Mouse (Mus musculus): ENCODE results near the gene Bap1. TPM values are rescaled to one million over a fixed set of nuclear protein-coding genes. Genes with fewer than 3 reads are reported as not detected.

Gene Bap1
- 43.2 and 59.0 TPM in 2 replicates for polyA plus RNA-seq (2015; fragmentation: Nextera tagmentation; extraction: Ambion mirVana)

GRCm38 (mm10) chr14:31251084-31251604, at the start of gene Bap1, which contains the start of gene Phf7:
Gene Bap1 (plus strand): TSS chr14:31251450.
Gene Phf7 (minus strand): TSS chr14:31251317.
- H3K36me3 ChIP-seq: peaks cover 33% of the 10 kb centered on the region
- peak within 1 kb of the TSS; percentile 93 for H3K27ac ChIP-seq
- no peaks in the 10 kb centered on the region for H3K9me3 ChIP-seq (replicated peaks)
- H3K9ac ChIP-seq: peak within 1 kb of the TSS; percentile 86
- H3K27me3 ChIP-seq: no peaks in the 10 kb centered on the region
- WGBS: under 1% methylated on average over 75 of the region's 75 CpGs
- ATAC-seq (replicated peaks; ENCODE audit: insufficient number of reproducible peaks, insufficient read depth, low FRiP score, low read depth): peak; percentile 93
- H3K4me2 ChIP-seq: peak within 1 kb of the TSS; percentile 78
- peak within 1 kb of the TSS; percentile 72 for H3K4me3 ChIP-seq
- H3K4me1 ChIP-seq (replicated peaks): peaks cover 25% of the 10 kb centered on the region

DNA sequence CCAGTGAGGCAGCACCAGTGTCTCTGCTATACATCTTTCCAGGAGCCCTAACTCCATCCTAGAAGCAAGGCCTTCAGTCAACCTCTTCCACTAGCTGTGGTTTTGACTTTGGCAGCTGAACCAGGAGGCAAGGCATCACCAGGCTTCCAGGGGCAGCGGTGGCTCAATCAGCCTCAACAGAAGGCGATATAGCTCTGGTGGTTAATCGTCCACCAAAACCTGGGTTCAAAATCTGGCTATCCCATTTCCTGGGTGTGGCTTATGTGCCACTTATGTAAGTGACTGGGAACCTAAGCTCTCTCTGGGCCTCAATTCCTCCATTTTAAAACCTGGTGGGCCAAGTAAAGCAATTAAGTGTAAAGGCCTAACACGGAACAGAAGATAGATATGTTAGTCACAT, 46.4 kb upstream of the Bap1 start:
- Histone ChIP-seq H3K27me3 (no peaks in the 10 kb centered on the region), H3K9me3 (replicated peaks) (no peaks in the 10 kb centered on the region), H3K27ac (peak overlapping the region; percentile 92), H3K4me2 (peak overlapping the region; percentile 84), H3K4me3 (peak overlapping the region; percentile 86), H3K4me1 (replicated peaks) (peaks cover 38% of the 10 kb centered on the region), H3K36me3 (peaks cover 47% of the 10 kb centered on the region), H3K9ac (peak overlapping the region; percentile 96)
- WGBS: 54% methylated on average over 4 of the region's 4 CpGs
- no peak for ATAC-seq (replicated peaks; ENCODE audit: insufficient number of reproducible peaks, insufficient read depth, low FRiP score, low read depth)

DNA sequence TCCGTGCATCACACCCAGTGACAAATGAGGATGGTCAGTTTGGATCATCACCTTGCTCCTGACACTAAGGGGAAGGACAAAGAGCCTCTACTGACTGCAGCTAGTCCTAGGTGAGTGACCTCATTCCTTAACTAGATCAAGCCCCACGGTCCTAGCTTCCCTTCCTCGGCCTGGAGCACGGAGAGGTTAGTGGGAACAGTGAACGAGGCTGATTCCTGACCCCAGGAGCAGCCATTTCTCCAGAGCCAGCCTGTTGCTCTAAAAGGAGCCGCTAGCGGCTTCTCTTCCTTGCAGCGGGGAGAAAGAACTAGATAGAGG, 46.0 kb upstream of the Bap1 start:
- Histone ChIP-seq H3K9me3 (replicated peaks) (no peaks in the 10 kb centered on the region), H3K27me3 (no peaks in the 10 kb centered on the region), H3K36me3 (peaks cover 47% of the 10 kb centered on the region), H3K27ac (peak overlapping the region; percentile 92), H3K4me2 (peak overlapping the region; percentile 84), H3K4me1 (replicated peaks) (peaks cover 35% of the 10 kb centered on the region), H3K4me3 (peak overlapping the region; percentile 86), H3K9ac (peak overlapping the region; percentile 96)
- WGBS: 5% methylated on average over 8 of the region's 8 CpGs
- no peak for ATAC-seq (replicated peaks; ENCODE audit: insufficient number of reproducible peaks, insufficient read depth, low FRiP score, low read depth)

DNA sequence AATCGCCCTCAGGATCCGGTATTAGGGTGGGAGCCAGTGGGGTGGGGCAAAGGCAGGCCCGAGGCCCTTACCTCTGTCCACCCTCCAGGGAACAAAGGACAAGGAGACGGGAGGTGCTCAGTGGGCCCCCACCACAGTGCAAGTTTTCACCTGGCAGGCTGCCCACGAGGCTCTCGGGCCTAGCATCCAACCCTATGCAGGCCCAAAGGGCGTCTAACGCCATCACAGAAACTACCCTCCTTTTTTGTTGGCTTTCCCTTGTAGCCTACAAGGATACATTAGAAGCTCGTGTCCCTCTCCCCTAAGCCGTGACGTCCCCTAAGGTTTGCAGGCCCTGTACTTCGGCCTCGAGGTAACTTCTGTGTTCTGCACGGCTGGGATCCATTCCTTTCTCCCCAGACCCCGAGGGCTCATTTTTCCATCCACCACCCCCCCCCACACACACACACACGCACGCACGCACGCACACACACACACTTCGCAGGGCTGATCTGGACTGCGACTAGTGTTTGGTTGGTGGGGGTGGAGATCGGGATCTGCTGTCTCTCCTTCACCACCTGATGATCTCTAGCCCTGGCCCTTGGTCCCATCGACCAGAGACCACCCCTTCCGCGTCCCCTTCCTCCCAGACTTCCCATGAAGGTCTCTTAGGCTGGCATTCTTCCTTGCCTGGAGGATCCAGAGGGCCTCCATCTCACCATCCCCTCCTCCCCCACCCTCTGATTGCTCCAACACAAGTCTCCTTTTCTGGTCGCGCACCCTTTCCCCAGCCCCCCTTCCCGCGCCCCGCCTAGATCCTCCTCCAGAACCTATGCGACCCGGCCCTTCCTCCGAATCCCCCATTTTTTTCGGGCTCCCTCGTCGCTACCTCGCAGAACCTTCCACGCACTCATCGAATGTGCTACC, 45.4 kb upstream of the Bap1 start:
- H3K4me2 ChIP-seq: peak overlapping the region; percentile 84
- H3K4me1 ChIP-seq (replicated peaks): peaks cover 32% of the 10 kb centered on the region
- WGBS: under 1% methylated on average over 39 of the region's 39 CpGs
- peak overlapping the region; percentile 86 for H3K4me3 ChIP-seq
- H3K27ac ChIP-seq: peak overlapping the region; percentile 92
- peaks cover 41% of the 10 kb centered on the region for H3K36me3 ChIP-seq
- peak overlapping the region; percentile 96 for H3K9ac ChIP-seq
- H3K9me3 ChIP-seq (replicated peaks): no peaks in the 10 kb centered on the region
- H3K27me3 ChIP-seq: no peaks in the 10 kb centered on the region
- peak; percentile 7; the same call in 1 of the 2 replicates for ATAC-seq (replicated peaks; ENCODE audit: insufficient number of reproducible peaks, insufficient read depth, low FRiP score, low read depth)

GRCm38 (mm10) chr14:31206472-31206981, 44.7 kb upstream of the Bap1 start:
- peak overlapping the region; percentile 86 for H3K4me3 ChIP-seq
- H3K36me3 ChIP-seq: peaks cover 37% of the 10 kb centered on the region
- H3K9me3 ChIP-seq (replicated peaks): no peaks in the 10 kb centered on the region
- under 1% methylated on average over 48 of the region's 48 CpGs for WGBS
- H3K4me1 ChIP-seq (replicated peaks): peaks cover 33% of the 10 kb centered on the region
- peak overlapping the region; percentile 92 for H3K27ac ChIP-seq
- peak; percentile 44 for ATAC-seq (replicated peaks; ENCODE audit: insufficient number of reproducible peaks, insufficient read depth, low FRiP score, low read depth)
- peak overlapping the region; percentile 96 for H3K9ac ChIP-seq
- H3K27me3 ChIP-seq: no peaks in the 10 kb centered on the region
- peak overlapping the region; percentile 84 for H3K4me2 ChIP-seq

GRCm38 (mm10) chr14:31207070-31207830, 44.0 kb upstream of the Bap1 start:
- H3K9me3 ChIP-seq (replicated peaks): no peaks in the 10 kb centered on the region
- H3K4me1 ChIP-seq (replicated peaks): peaks cover 40% of the 10 kb centered on the region
- peak overlapping the region; percentile 92 for H3K27ac ChIP-seq
- no peak for ATAC-seq (replicated peaks; ENCODE audit: insufficient number of reproducible peaks, insufficient read depth, low FRiP score, low read depth)
- 69% methylated on average over 13 of the region's 13 CpGs for WGBS
- peak overlapping the region; percentile 84 for H3K4me2 ChIP-seq
- H3K36me3 ChIP-seq: peaks cover 34% of the 10 kb centered on the region
- peak overlapping the region; percentile 86 for H3K4me3 ChIP-seq
- peak overlapping the region; percentile 96 for H3K9ac ChIP-seq
- H3K27me3 ChIP-seq: no peaks in the 10 kb centered on the region

- ATAC-seq (replicated peaks; ENCODE audit: insufficient number of reproducible peaks, insufficient read depth, low FRiP score, low read depth): peak; percentile 48
- H3K27me3 ChIP-seq: no peaks in the 10 kb centered on the region
- H3K4me1 ChIP-seq (replicated peaks): peaks cover 46% of the 10 kb centered on the region
These were observed 43.2 kb upstream of the Bap1 start, which contains the start of gene Tnnc1 for GRCm38 (mm10) chr14:31208084-31208483. Gene Tnnc1 (plus strand): TSS chr14:31208312.

DNA sequence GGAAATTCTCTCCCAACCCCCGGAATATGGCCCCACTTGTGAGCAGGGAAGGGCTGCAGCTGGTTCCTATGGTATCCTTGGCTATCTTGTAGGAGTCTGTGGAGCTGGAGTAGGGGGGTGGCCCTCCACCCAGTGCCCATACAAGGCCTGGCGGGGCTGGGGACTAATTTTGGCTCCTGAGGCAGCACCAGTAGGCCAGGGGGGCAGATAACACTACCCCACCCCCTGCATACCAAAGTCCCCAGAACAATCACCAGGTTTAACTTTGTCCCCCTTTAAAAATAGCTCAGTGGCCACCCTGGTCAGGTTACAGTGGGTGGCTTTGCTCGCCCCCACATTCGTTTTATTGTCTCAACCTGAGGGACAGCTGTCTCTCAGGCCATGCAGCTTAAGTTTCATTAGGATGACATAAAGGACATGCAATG, 42.1 kb upstream of the Bap1 start:
- Histone ChIP-seq H3K27ac (peak overlapping the region; percentile 92), H3K27me3 (no peaks in the 10 kb centered on the region), H3K4me1 (replicated peaks) (peaks cover 52% of the 10 kb centered on the region), H3K4me3 (peak overlapping the region; percentile 86), H3K36me3 (peaks cover 15% of the 10 kb centered on the region), H3K4me2 (peak overlapping the region; percentile 84), H3K9ac (peak overlapping the region; percentile 69), H3K9me3 (replicated peaks) (no peaks in the 10 kb centered on the region)
- WGBS: 34% methylated on average over 4 of the region's 4 CpGs
- ATAC-seq (replicated peaks; ENCODE audit: insufficient number of reproducible peaks, insufficient read depth, low FRiP score, low read depth): peak; percentile 71

More at GRCm38 (mm10) chr14:31208084-31208483, 43.2 kb upstream of the Bap1 start, which contains the start of gene Tnnc1:
- peak within 1 kb of the TSS; percentile 84 for H3K4me2 ChIP-seq
- peak within 1 kb of the TSS; percentile 92 for H3K27ac ChIP-seq
- H3K9me3 ChIP-seq (replicated peaks): no peaks in the 10 kb centered on the region
- H3K4me3 ChIP-seq: peak within 1 kb of the TSS; percentile 86
- 35% methylated on average over 2 of the region's 2 CpGs for WGBS
- H3K9ac ChIP-seq: peak within 1 kb of the TSS; percentile 96
- H3K36me3 ChIP-seq: peaks cover 26% of the 10 kb centered on the region

- Histone ChIP-seq H3K4me3 (peak overlapping the region; percentile 30), H3K9ac (peak overlapping the region; percentile 43), H3K9me3 (replicated peaks) (no peaks in the 10 kb centered on the region), H3K27me3 (no peaks in the 10 kb centered on the region), H3K36me3 (peaks cover 12% of the 10 kb centered on the region; the same call in 1 of the 2 replicates), H3K27ac (peak overlapping the region; percentile 92), H3K4me2 (peak overlapping the region; percentile 84), H3K4me1 (replicated peaks) (peaks cover 58% of the 10 kb centered on the region)
- 63% methylated on average over 6 of the region's 6 CpGs for WGBS
- no peak for ATAC-seq (replicated peaks; ENCODE audit: insufficient number of reproducible peaks, insufficient read depth, low FRiP score, low read depth)
These were observed 39.4 kb upstream of the Bap1 start for GRCm38 (mm10) chr14:31211854-31212253.

DNA sequence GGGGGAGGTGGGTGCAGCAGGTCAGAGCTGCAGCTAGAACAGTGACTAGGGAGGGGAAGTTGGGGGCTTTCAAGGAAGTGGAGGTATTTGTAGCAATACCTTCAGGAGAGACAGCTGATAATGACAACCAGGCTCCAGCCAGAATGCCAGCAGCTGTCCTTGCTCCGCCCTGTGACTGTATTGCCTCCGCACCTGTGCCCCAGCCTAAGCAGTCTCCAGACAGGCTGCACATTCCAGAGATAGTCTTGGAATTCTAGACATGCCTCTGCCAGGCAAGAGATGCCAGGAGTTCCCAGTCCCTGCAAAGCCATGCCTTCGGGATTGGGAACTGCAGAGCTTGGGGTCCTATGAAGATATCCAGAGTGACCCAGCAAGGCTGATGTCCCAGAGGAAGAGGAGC, 38.8 kb upstream of the Bap1 start:
- peaks cover 12% of the 10 kb centered on the region; the same call in 1 of the 2 replicates for H3K36me3 ChIP-seq
- peaks cover 55% of the 10 kb centered on the region for H3K4me1 ChIP-seq (replicated peaks)

More for the DNA sequence above, 38.8 kb upstream of the Bap1 start:
- Histone ChIP-seq H3K4me2 (peak overlapping the region; percentile 84), H3K9ac (peak overlapping the region; percentile 43; the same call in 1 of the 2 replicates), H3K27me3 (no peaks in the 10 kb centered on the region), H3K27ac (peak overlapping the region; percentile 92), H3K4me3 (no peak overlapping the region), H3K9me3 (replicated peaks) (no peaks in the 10 kb centered on the region)
- 42% methylated on average over 3 of the region's 3 CpGs for WGBS
- ATAC-seq (replicated peaks; ENCODE audit: insufficient number of reproducible peaks, insufficient read depth, low FRiP score, low read depth): no peak
